Mouse (Mus musculus) neural tube, embryonic 13.5 days (tissue): ENCODE measurements around the gene Rab3gap2. TPM values are rescaled to one million over a fixed set of nuclear protein-coding genes. Genes with fewer than 3 reads are reported as not detected.
A peak's percentile ranks its signal among the peaks of the same experiment; 100 is the strongest.

Source experiments
- ATAC-seq: fragments of 200-750 bp; cut with Nextera tagmentation; 2 replicates; pipeline ENCODE4 v1.8.0; 2017; ENCODE audit warnings: low read depth, mild to moderate bottlenecking, moderate TSS enrichment, moderate library complexity
- H3K27ac ChIP-seq: fragments of 300-500 bp; sonication (generic); replicated peaks from 2 replicates; pipeline ENCODE4 v1.5.1; 2015; ENCODE audit warnings: moderate library complexity, mild to moderate bottlenecking, inconsistent platforms
- H3K27me3 ChIP-seq: fragments of 300-500 bp; sonication (generic); 2 replicates; pipeline ENCODE4 v1.6.1; 2015; ENCODE audit warnings: mild to moderate bottlenecking, inconsistent platforms
- H3K36me3 ChIP-seq: fragments of 300-500 bp; sonication (generic); 2 replicates; pipeline ENCODE4 v1.6.1; 2015; ENCODE audit warnings: mild to moderate bottlenecking, inconsistent platforms
- H3K4me1 ChIP-seq: fragments of 300-500 bp; sonication (generic); replicated peaks from 2 replicates; pipeline ENCODE4 v1.6.1; 2015; ENCODE audit warnings: inconsistent platforms
- H3K4me2 ChIP-seq: fragments of 300-500 bp; sonication (generic); 2 replicates; pipeline ENCODE4 v1.6.1; 2015; ENCODE audit warnings: inconsistent platforms, mild to moderate bottlenecking, moderate library complexity
- H3K4me3 ChIP-seq: fragments of 300-500 bp; sonication (generic); 2 replicates; pipeline ENCODE4 v1.5.1; 2015; ENCODE audit warnings: mild to moderate bottlenecking, inconsistent platforms
- H3K9ac ChIP-seq: fragments of 300-500 bp; sonication (generic); 2 replicates; pipeline ENCODE4 v1.6.1; 2015; ENCODE audit warnings: moderate library complexity, mild to moderate bottlenecking, inconsistent platforms
- H3K9me3 ChIP-seq: fragments of 300-500 bp; sonication (generic); 2 replicates; pipeline ENCODE4 v1.6.1; 2016; ENCODE audit warnings: inconsistent platforms
- WGBS: fragments of 180-500 bp; shearing (Covaris S2); methylation state at CpG from one replicate; pipeline ENCODE4 v1.1.7; 2015; 5-methylcytosine and 5-hydroxymethylcytosine counted together
- polyA plus RNA-seq: library from polyadenylated mRNA; unstranded; fragments of >200 nt; fragmentation: Nextera tagmentation; extraction: Ambion mirVana; gene quantifications from 2 replicates; pipeline ENCODE4 v1.2.1, GENCODE M21; 2015

Gene Rab3gap2
- polyA plus RNA-seq = 24.4 and 27.8 TPM in 2 replicates

DNA sequence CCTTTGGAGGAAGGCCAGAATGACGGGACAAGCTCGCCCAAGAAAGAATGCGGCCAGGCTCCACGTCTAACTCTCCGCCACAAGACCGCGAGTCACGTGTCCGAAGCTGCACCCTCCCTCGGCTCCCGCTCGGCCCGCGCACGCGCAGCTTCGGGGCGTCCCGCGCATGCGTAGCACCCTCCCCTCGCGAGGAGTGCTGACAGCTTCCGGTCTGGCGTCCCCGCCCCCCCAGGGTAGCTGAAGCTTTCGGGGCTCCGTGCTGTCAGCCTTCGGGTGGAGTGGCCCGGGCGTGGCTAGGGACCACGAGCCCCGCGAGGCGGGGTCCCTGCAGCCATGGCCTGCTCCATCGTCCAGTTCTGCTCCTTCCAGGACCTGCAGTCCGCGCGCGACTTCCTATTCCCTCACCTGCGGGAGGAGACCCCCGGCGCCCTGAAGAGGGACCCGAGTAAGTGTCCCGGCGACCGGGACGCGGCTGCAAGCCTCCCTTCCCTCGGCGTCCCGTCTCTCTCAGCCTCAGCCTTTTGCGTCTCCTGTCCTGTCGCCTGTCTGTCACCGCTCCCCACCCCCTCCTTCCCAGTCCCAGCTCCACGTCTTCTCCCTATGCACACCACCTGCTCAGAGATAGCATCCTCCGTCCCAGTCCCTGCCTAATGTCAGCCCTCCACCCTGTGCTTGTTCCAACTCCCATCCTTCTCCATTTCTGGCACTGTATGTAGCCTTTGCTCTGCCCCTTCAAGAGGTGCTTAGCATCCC lies at the start of gene Rab3gap2:
Rab3gap2 (plus strand) TSS at position 209 of the 753 bp plus-strand sequence.
- H3K27me3 ChIP-seq = no peaks in the 10 kb centered on the region
- peak within 1 kb of the TSS; percentile 83 for H3K27ac ChIP-seq
- under 1% methylated on average over 57 of the region's 57 CpGs for WGBS
- H3K36me3 ChIP-seq = 0 out of 2 replicates have a peak, but pooled peaks cover 6% of the 10 kb centered on the region
- peak within 1 kb of the TSS; percentile 91 for H3K4me3 ChIP-seq
- H3K4me2 ChIP-seq = peak within 1 kb of the TSS; percentile 83
- peaks cover 45% of the 10 kb centered on the region for H3K4me1 ChIP-seq
- H3K9me3 ChIP-seq = no peaks in the 10 kb centered on the region
- peak; percentile 93 for ATAC-seq
- H3K9ac ChIP-seq = peak within 1 kb of the TSS; percentile 93

DNA sequence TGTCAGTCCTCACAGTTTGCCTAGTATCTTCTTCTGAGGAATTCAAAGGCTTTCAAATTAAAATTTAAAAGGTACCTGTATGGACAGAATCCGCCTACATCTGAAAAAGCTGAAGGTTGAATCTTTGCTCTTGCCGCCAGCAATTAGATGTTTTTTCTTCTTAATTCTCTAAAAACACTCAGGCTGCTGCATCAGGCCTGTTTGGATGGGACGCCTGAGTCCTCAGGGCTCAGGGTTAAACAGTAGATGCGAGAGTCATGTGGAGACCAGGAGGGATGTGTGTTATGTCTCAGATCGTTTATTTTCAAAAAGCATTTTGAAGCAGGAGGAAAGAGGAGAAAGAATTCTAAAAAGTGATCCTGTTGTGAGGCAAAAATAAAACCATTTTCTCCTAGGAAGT lies 30.3 kb upstream of the Rab3gap2 start:
- no peaks in the 10 kb centered on the region for H3K27me3 ChIP-seq
- no peaks in the 10 kb centered on the region for H3K4me1 ChIP-seq
- no peak overlapping the region for H3K4me2 ChIP-seq
- H3K9ac ChIP-seq = no peak overlapping the region
- 80% methylated on average over 5 of the region's 5 CpGs for WGBS
- H3K27ac ChIP-seq = no peak overlapping the region
- no peaks in the 10 kb centered on the region for H3K36me3 ChIP-seq
- no peak overlapping the region for H3K4me3 ChIP-seq
- H3K9me3 ChIP-seq = no peaks in the 10 kb centered on the region
- ATAC-seq = no peak

DNA sequence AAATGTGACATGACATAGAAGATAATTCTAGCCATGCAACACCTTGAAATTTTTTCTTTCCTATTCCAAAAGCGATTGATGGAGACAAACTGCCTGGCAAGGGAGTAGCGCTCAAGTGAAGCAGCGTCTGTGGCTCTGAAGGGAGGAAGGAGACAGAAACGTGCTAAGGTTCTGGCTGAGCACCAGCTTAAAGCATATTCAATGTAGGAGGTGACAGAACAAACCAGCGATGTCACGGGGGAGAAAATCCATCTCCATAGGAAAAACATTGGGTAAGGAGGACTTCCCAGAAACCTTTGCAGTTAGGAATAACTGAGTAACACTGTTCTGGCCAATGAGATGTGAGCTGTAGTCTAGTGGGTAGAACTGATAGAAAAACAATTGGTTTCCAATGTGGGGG lies 26.1 kb upstream of the Rab3gap2 start:
- Histone ChIP-seq H3K27me3 (no peaks in the 10 kb centered on the region), H3K36me3 (no peaks in the 10 kb centered on the region), H3K9ac (no peak overlapping the region), H3K4me2 (no peak overlapping the region), H3K4me3 (no peak overlapping the region), H3K4me1 (no peaks in the 10 kb centered on the region), H3K9me3 (no peaks in the 10 kb centered on the region), H3K27ac (no peak overlapping the region)
- ATAC-seq = no peak
- 86% methylated on average over 6 of the region's 6 CpGs for WGBS

DNA sequence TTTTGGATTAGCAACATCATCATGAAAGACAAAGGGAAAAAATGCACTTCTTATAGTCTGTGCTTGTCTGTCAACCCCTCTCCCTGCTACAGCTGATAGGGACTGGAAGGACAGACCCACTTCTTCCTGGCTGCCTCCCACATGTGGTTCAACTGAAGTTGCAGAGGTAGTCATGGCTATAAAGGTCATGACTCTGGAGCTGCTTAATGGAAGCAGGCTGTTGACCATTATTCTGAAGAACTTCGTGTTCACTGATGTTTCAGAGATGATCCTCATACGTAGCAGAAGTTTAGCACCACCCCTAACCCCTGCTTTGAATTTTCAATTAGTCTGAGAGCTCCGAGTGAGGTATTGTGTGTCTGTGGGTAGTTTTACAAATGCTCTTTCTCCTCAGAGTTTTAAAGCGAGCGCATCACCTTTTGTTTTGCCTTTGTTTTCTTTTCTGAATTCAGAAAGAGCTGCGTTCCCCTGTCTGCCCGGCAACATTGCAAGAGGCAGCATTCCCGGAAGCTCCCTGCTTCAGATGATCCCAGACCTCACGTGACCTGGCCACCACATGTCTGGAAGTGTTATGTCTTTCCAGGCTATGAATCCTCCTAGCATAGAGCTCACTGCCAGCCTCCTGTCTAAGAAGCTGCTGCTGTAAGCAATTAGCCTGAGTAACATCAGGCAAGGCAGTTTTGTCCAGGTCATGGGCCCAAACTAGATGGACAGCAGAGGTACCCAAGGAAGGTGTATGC lies 20.2 kb upstream of the Rab3gap2 start:
- 30% methylated on average over 9 of the region's 9 CpGs for WGBS
- Histone ChIP-seq H3K4me2 (0 out of 2 replicates have a peak overlapping the region, but pooled peaks have one; percentile 1), H3K4me3 (no peak overlapping the region)

DNA sequence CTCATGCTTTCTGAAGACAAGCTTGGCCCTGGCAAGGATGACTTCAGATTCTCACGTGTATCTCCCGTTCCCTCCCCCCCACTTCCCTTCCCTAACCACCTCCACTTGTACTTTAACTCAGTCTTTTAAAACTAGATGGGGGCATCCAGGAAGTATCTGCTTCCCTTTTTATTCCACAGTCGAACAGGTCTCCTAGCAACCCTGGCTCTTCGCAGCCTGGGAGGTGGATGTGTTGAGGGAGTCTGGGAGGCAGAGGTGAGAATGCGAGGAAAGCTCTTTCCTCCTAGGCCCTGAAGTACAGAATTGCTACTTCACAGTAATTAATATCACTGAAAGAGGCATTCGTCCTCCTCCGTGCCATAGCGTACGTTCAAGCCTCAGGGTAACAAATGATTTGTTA lies 18.4 kb upstream of the Rab3gap2 start:
- no peak overlapping the region for H3K9ac ChIP-seq
- no peak overlapping the region for H3K4me3 ChIP-seq
- no peak overlapping the region for H3K27ac ChIP-seq
- no peaks in the 10 kb centered on the region for H3K9me3 ChIP-seq
- 41% methylated on average over 9 of the region's 9 CpGs for WGBS
- no peak for ATAC-seq
- H3K4me2 ChIP-seq = no peak overlapping the region
- H3K36me3 ChIP-seq = no peaks in the 10 kb centered on the region
- no peaks in the 10 kb centered on the region for H3K27me3 ChIP-seq
- peaks cover 17% of the 10 kb centered on the region for H3K4me1 ChIP-seq

More for the DNA sequence above, 20.2 kb upstream of the Rab3gap2 start:
- ATAC-seq = no peak
- H3K9me3 ChIP-seq = no peaks in the 10 kb centered on the region
- no peak overlapping the region for H3K9ac ChIP-seq
- no peaks in the 10 kb centered on the region for H3K27me3 ChIP-seq
- no peaks in the 10 kb centered on the region for H3K36me3 ChIP-seq
- no peak overlapping the region for H3K27ac ChIP-seq
- H3K4me1 ChIP-seq = peaks cover 17% of the 10 kb centered on the region

DNA sequence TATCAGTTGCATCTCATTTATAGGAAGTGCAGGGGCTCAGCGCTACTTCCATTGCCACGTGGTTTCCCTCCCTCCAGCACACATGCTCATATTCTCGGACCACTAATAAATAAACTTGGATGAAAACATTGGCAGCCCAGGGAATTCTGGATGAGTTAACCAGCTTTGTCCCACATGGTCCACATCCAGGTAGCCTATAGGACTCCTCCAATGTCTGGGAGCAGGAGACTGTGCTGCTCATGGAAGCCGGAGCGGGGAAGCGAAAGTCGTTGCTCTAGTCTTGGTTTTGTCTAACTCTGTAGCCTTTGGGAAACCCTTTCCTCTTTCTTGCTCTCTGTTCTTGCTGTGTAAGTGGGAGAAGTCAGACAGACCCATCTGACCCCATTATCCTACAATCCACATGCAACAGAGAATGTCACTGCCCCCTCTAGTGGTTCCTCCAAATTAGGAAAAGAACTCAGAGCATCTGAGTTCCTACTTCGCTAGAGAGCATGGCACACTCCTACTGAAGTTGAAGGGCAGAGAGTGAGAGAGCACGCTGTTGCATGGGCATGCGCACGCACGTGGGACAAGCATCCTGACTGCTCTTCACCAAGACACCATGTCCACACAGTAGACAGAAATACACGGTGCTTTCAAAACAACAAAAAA lies 16.7 kb upstream of the Rab3gap2 start:
- Histone ChIP-seq H3K4me2 (no peak overlapping the region), H3K4me1 (peaks cover 17% of the 10 kb centered on the region), H3K27me3 (no peaks in the 10 kb centered on the region), H3K9me3 (no peaks in the 10 kb centered on the region), H3K27ac (no peak overlapping the region), H3K36me3 (no peaks in the 10 kb centered on the region), H3K4me3 (no peak overlapping the region), H3K9ac (no peak overlapping the region)
- ATAC-seq = peak; percentile 53
- 70% methylated on average over 13 of the region's 13 CpGs for WGBS

DNA sequence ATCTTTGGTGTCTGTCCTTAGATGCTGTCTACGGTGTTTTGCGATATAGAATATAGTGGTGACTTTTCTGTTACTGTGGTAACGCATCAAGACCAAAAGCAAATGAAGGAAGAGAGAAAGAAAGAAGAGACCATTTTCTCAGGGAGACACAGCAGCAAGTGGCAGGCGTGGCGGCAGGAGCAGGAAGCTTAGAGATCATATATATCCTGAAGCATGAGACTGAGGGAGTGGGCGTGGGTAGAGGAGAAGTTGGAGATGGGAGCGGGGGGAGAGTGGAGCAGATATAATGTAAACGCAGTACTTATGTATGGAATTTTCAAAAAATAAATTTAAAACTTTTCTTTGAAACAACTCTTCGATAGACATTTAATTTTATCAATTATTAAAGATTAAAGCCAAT lies 14.0 kb upstream of the Rab3gap2 start:
- Histone ChIP-seq H3K27ac (no peak overlapping the region), H3K4me2 (no peak overlapping the region), H3K9ac (no peak overlapping the region), H3K27me3 (no peaks in the 10 kb centered on the region), H3K4me3 (no peak overlapping the region), H3K9me3 (no peaks in the 10 kb centered on the region), H3K4me1 (peaks cover 15% of the 10 kb centered on the region), H3K36me3 (no peaks in the 10 kb centered on the region)
- ATAC-seq = no peak
- 94% methylated on average over 9 of the region's 9 CpGs for WGBS

DNA sequence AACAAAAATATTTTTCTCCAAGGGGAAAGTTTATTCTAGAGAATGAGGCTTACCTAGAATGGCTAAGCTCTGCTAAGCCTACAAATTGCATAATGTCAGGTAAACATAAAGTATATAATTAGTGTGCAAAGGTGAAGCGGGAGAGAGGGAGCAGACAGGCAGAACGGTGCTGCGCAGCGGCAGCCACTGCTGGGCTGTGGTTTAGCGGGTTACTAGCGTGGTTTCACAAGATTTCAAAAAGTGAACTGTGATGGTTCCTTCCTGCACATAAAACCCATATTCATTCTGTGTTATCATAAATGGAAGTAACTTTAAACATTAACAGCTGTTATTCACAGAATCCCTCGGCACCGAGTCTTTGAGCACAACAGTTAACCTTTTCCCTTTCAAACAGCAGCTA lies 11.8 kb upstream of the Rab3gap2 start:
- no peak for ATAC-seq
- Histone ChIP-seq H3K36me3 (no peaks in the 10 kb centered on the region), H3K4me3 (no peak overlapping the region), H3K27ac (no peak overlapping the region), H3K9me3 (no peaks in the 10 kb centered on the region), H3K9ac (no peak overlapping the region), H3K27me3 (no peaks in the 10 kb centered on the region), H3K4me1 (peaks cover 4% of the 10 kb centered on the region; the same call in 1 of the 2 replicates), H3K4me2 (no peak overlapping the region)
- 79% methylated on average over 8 of the region's 8 CpGs for WGBS

DNA sequence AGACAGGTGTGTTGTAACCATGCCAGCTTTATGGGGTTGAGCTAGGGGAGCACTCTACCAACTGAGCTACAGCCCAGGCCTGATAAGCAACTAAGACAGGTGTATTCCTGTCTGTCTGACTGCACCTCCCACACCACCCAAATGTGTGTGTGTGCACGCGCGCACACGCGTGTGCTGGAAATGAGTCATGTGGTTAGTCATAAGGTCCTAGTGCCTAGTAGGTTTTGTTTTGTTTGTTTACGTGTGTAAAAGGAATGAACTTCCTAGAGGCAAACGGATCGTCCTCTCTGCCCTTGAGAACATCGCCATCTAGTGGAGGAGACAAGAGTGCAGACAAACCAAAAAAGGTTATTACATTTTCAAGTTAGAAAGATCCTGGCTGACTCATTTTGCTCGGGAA lies 10.4 kb upstream of the Rab3gap2 start:
- Histone ChIP-seq H3K36me3 (no peaks in the 10 kb centered on the region), H3K9me3 (no peaks in the 10 kb centered on the region), H3K27ac (no peak overlapping the region), H3K27me3 (no peaks in the 10 kb centered on the region), H3K4me2 (peak overlapping the region; percentile 29; the same call in 1 of the 2 replicates), H3K9ac (no peak overlapping the region), H3K4me1 (peaks cover 3% of the 10 kb centered on the region; the same call in 1 of the 2 replicates), H3K4me3 (no peak overlapping the region)
- 0 out of 2 replicates have a peak, but pooled peaks have one; percentile 27 for ATAC-seq
- WGBS = 11% methylated on average over 10 of the region's 10 CpGs

DNA sequence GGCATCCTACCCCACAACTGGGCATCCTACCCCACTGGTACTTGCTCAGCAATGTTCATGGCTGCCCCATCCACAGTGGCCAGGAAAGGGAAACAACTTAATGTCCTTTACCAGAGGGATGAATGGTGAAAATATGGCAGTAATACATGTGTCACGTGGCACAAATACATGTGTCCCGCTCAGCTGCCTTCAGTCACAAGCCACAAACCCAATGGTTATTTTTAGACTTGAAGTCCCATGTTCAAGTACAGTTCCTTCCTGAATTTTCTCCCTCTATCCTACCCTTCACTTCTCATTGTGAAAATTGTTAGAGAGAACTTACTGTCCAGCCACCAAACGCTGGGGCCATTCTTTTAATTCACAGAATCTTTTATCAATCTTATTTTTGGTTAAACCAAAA lies 7.6 kb upstream of the Rab3gap2 start:
- H3K36me3 ChIP-seq = no peaks in the 10 kb centered on the region
- no peaks in the 10 kb centered on the region for H3K27me3 ChIP-seq
- no peak overlapping the region for H3K9ac ChIP-seq
- peaks cover 17% of the 10 kb centered on the region for H3K4me1 ChIP-seq
- no peak for ATAC-seq
- WGBS = 78% methylated on average over 3 of the region's 3 CpGs
- H3K4me3 ChIP-seq = no peak overlapping the region
- no peaks in the 10 kb centered on the region for H3K9me3 ChIP-seq
- no peak overlapping the region for H3K4me2 ChIP-seq
- H3K27ac ChIP-seq = no peak overlapping the region

DNA sequence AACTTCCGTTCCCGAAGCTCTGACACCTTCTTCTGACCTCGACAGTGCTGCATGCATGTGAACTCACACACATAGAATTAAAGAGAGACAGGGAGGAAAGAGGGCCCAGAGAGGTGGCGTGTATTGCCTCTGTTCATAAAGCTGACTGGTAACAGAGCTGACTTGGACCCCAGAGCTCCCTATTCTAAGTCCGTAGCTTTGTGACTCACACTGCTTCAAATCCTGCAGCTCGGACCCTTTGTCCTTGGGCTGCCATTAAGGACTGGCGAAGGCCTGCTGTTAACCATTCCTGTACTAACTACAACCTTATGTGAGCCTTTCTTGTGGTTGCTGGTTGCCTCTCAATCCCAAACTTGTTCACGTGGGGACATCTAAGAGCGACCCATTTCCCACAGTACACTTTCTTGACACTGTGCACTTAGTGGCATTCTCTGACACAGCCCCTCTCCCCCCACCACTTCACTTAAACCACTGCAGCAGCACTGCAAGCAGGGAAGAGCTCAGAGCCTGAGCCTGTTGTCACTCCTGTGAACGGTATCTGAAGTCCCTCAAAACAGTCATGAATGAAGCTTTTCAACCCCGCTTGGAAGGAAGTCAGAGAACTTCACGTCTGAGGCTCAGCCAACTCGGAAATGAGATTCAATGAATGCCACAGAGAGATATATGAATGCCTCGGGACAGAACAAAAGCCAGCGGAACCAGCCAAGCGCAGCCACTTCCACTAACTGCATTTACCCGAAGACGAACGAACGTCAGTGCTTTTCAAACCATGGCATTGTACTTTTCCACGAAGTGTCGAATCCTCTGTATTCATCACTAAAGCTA lies 3.1 kb upstream of the Rab3gap2 start:
- ATAC-seq = peak; percentile 13; the same call in 1 of the 2 replicates
- no peak overlapping the region for H3K9ac ChIP-seq

More for the DNA sequence above, 3.1 kb upstream of the Rab3gap2 start:
- peak overlapping the region; percentile 21 for H3K4me2 ChIP-seq
- no peaks in the 10 kb centered on the region for H3K27me3 ChIP-seq
- no peak overlapping the region for H3K4me3 ChIP-seq
- no peaks in the 10 kb centered on the region for H3K36me3 ChIP-seq
- no peaks in the 10 kb centered on the region for H3K9me3 ChIP-seq
- peaks cover 39% of the 10 kb centered on the region for H3K4me1 ChIP-seq
- 26% methylated on average over 22 of the region's 22 CpGs for WGBS
- H3K27ac ChIP-seq = peak overlapping the region; percentile 65
